Mouse (Mus musculus) limb, embryonic 14.5 days (tissue): ENCODE measurements around the gene Glul. TPM values are rescaled to one million over a fixed set of nuclear protein-coding genes. Genes with fewer than 3 reads are reported as not detected.

Source experiments
- ATAC-seq: fragments of 200-750 bp; cut with Nextera tagmentation; 2 replicates; pipeline ENCODE4 v1.8.0; 2017; ENCODE audit warnings: low read depth, moderate number of reproducible peaks, moderate TSS enrichment; ENCODE audit not compliant: low FRiP score
- DNase-seq: peaks from one replicate; pipeline ENCODE4 v3.0.0-alpha.2; 2015; ENCODE audit warnings: low spot score
- H3K27ac ChIP-seq: fragments of 300-500 bp; sonication (generic); replicated peaks from 2 replicates; pipeline ENCODE4 v1.5.1; 2014; ENCODE audit warnings: low read depth, mild to moderate bottlenecking, low read length, moderate library complexity, mixed read lengths
- H3K27me3 ChIP-seq: fragments of 300-500 bp; sonication (generic); 2 replicates; pipeline ENCODE4 v1.6.1; 2014; ENCODE audit warnings: low read length, mixed read lengths; ENCODE audit not compliant: control insufficient read depth, insufficient read depth
- H3K36me3 ChIP-seq: fragments of 300-500 bp; sonication (generic); 2 replicates; pipeline ENCODE4 v1.6.1; 2014; ENCODE audit warnings: mild to moderate bottlenecking, low read length, moderate library complexity, mixed read lengths; ENCODE audit not compliant: control insufficient read depth, insufficient read depth
- H3K4me1 ChIP-seq: fragments of 300-500 bp; sonication (generic); 2 replicates; pipeline ENCODE4 v1.6.1; 2014; ENCODE audit warnings: antibody characterized with exemption, low read length, mixed read lengths; ENCODE audit not compliant: control insufficient read depth, insufficient read depth
- H3K4me2 ChIP-seq: fragments of 300-500 bp; sonication (generic); replicated peaks from 2 replicates; pipeline ENCODE4 v1.6.1; 2014; ENCODE audit warnings: low read depth, mild to moderate bottlenecking, low read length, moderate library complexity; ENCODE audit not compliant: severe bottlenecking
- H3K4me3 ChIP-seq: fragments of 300-500 bp; sonication (generic); replicated peaks from 2 replicates; pipeline ENCODE4 v1.5.1; 2014; ENCODE audit warnings: low read length
- H3K9ac ChIP-seq: fragments of 300-500 bp; sonication (generic); 2 replicates; pipeline ENCODE4 v1.6.1; 2014; ENCODE audit warnings: mild to moderate bottlenecking, low read depth, low read length, moderate library complexity; ENCODE audit not compliant: severe bottlenecking
- H3K9me3 ChIP-seq: fragments of 300-500 bp; sonication (generic); 2 replicates; pipeline ENCODE4 v1.6.1; 2016; ENCODE audit warnings: low read length; ENCODE audit not compliant: control insufficient read depth
- POLR2A ChIP-seq: fragments of 200-500 bp; IDR thresholded peaks from 2 replicates; pipeline ENCODE4 v1.8.0; 2012; ENCODE audit warnings: inconsistent platforms, mild to moderate bottlenecking, moderate library complexity, borderline replicate concordance; ENCODE audit not compliant: insufficient read depth, insufficient read length; ENCODE audit errors: extremely low read depth
- WGBS: fragments of 180-500 bp; shearing (Covaris S2); extraction: QIAGEN DNeasy Blood & Tissue Kit; methylation state at CpG from one replicate; pipeline ENCODE4 v1.1.7; 2014; 5-methylcytosine and 5-hydroxymethylcytosine counted together
- microRNA-seq: library from miRNA; unstranded; fragments of <30 nt; microRNA quantifications from one replicate; pipeline ENCODE4, GENCODE M21; 2016
- polyA plus RNA-seq, 2 experiments: library from polyadenylated mRNA; depleted of rRNA in 1 of 2; stranded (reverse) in 1 of 2; unstranded in 1 of 2; fragments of >200 nt; fragmentation: Nextera tagmentation in 1 of 2; extraction: Ambion mirVana in 1 of 2; gene quantifications; 2 replicates each; pipeline versions ENCODE4 v1.2.1 to v1.2.3; 2012 to 2014

Gene Glul
- polyA plus RNA-seq, 2 experiments = 88.6 to 94.2 TPM

DNA sequence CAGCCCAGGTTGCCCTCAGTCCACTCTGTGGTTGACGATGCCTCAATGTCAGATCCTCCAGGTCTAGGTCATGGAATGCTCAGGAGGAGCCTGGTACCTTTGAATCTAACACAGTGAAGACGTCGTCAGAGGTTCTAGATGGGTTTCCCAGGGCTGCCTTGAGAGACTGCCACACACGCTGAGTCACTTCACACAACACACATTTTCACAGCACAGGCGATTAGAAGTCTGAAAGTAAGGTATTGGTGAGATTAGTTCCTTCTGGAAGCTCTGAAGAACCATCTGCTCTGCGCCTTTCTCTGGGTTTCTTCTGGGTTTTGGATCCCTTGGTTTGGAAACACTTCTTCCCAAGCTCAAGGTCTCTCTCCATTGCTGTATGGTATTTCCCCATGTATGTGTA is 48.1 kb downstream of the Glul start:
- 91% methylated on average over 6 of the region's 6 CpGs for WGBS
- no peak for DNase-seq
- H3K36me3 ChIP-seq = no peaks in the 10 kb centered on the region
- no peak overlapping the region for H3K9ac ChIP-seq
- no peak overlapping the region for H3K27ac ChIP-seq
- no peaks in the 10 kb centered on the region for H3K4me1 ChIP-seq
- no peak overlapping the region for H3K4me3 ChIP-seq
- TF ChIP-seq POLR2A = no peak
- H3K27me3 ChIP-seq = no peaks in the 10 kb centered on the region
- no peak for ATAC-seq
- H3K9me3 ChIP-seq = no peaks in the 10 kb centered on the region
- H3K4me2 ChIP-seq = no peak overlapping the region

DNA sequence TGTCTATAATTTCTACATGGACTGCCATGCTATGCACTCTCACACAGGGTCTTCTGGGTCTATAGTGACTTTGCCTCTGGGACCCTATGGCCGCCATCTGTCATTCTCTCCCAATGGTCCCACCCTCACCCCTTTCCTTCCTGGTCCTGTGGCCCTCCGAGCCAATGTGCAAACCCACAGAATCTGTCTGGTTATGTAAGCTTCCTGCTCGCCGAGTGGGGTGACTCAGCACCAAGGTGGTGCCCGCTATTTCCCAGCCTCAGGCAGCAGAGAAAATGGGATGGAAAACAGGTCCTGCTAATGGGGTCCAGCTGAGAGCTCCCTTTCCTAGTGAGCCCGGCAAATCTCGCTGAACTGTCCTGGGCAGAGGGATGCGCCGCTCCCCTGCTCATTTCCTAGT is 53.5 kb downstream of the Glul start:
- no peaks in the 10 kb centered on the region for H3K4me1 ChIP-seq
- no peaks in the 10 kb centered on the region for H3K27me3 ChIP-seq
- H3K9me3 ChIP-seq = no peaks in the 10 kb centered on the region
- no peak overlapping the region for H3K27ac ChIP-seq
- no peaks in the 10 kb centered on the region for H3K36me3 ChIP-seq
- DNase-seq (no peak), ATAC-seq (no peak)
- no peak overlapping the region for H3K9ac ChIP-seq
- 72% methylated on average over 9 of the region's 9 CpGs for WGBS
- H3K4me2 ChIP-seq = no peak overlapping the region
- no peak overlapping the region for H3K4me3 ChIP-seq
- no peak for TF ChIP-seq POLR2A

DNA sequence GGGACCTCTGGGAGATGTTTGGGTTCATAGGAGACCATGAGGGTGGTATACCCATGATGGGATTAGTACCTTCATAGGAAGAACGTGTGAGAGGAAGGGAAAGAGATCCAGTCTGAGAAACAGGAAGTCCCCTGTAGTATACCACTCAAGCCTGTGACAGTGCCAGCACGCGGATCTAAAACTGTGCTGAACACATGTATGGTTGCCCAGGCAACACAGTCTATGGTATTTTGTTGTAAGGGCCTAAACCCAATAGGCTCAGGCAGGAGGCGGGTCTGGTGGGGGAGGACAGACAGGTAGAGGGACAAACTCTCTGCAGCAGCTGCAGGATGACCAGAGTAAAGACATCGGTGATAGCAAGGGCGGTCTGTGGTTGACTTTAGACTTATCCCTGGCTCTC is 54.1 kb downstream of the Glul start:
- Histone ChIP-seq H3K4me2 (no peak overlapping the region), H3K4me3 (no peak overlapping the region), H3K27ac (no peak overlapping the region), H3K27me3 (no peaks in the 10 kb centered on the region), H3K4me1 (no peaks in the 10 kb centered on the region), H3K9ac (no peak overlapping the region), H3K36me3 (no peaks in the 10 kb centered on the region), H3K9me3 (no peaks in the 10 kb centered on the region)
- WGBS = 86% methylated on average over 6 of the region's 6 CpGs
- DNase-seq (no peak), ATAC-seq (no peak)
- TF ChIP-seq POLR2A = no peak

DNA sequence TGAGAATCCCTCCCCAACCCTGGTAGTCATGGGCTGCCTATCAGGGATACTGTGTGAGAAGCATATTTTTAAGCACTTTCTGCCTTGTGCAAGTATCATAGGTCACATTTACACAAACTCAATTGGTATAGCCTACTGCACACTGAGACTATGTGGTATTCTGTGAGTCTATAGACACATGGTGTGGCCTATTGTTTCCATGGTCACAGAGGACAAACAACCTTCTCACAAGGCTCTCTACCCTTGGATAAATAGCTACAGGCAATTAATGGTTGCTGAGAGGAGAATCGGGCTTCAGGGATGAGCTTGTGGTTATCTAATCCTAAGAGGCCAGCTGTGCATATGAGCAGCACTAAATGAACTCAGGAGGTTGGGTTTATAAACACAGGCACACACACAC is 58.1 kb downstream of the Glul start:
- WGBS = 53% methylated on average over 1 of the region's 1 CpGs

More for the DNA sequence above, 58.1 kb downstream of the Glul start:
- TF ChIP-seq POLR2A = no peak
- Histone ChIP-seq H3K4me1 (no peaks in the 10 kb centered on the region), H3K27me3 (no peaks in the 10 kb centered on the region), H3K4me2 (no peak overlapping the region), H3K9ac (no peak overlapping the region), H3K9me3 (no peaks in the 10 kb centered on the region), H3K36me3 (no peaks in the 10 kb centered on the region), H3K27ac (no peak overlapping the region), H3K4me3 (no peak overlapping the region)
- no peak for DNase-seq
- no peak for ATAC-seq

Small RNAs within 50 kb of the gene (microRNA-seq; reads per million reads assigned to microRNA genes)
- 13.7 reads per million, percentile 24 among the genes with 10 or more reads in this experiment for gene Mir8114

Other genes starting within 250 kb of the Glul start
- 1.9 and 2.3 TPM in 2 replicates for gene Rgs8, start 246.9 kb upstream of the Glul start, polyA plus RNA-seq (2012; rRNA removed)
- 1.1 and 1.3 TPM in 2 replicates for gene Rgs8, start 246.9 kb upstream of the Glul start, polyA plus RNA-seq (2014; fragmentation: Nextera tagmentation; extraction: Ambion mirVana)
- 21.9 and 22.6 TPM in 2 replicates for gene Rgs16, start 159.6 kb upstream of the Glul start, polyA plus RNA-seq (2012; rRNA removed)
- 6.4 and 8.5 TPM in 2 replicates for gene Rgs16, start 159.6 kb upstream of the Glul start, polyA plus RNA-seq (2014; fragmentation: Nextera tagmentation; extraction: Ambion mirVana)
- gene Rnasel, start 150.5 kb upstream of the Glul start, polyA plus RNA-seq (2012; rRNA removed) = 19.4 and 23.5 TPM in 2 replicates
- gene Rnasel, start 150.5 kb upstream of the Glul start, polyA plus RNA-seq (2014; fragmentation: Nextera tagmentation; extraction: Ambion mirVana) = 10.0 and 14.1 TPM in 2 replicates
- 0.13 and 0.15 TPM in 2 replicates for gene Rgsl1, start 55.8 kb upstream of the Glul start, polyA plus RNA-seq (2012; rRNA removed)
- gene Rgsl1, start 55.8 kb upstream of the Glul start, polyA plus RNA-seq (2014; fragmentation: Nextera tagmentation; extraction: Ambion mirVana) = not detected in 2 replicates
- not detected in 2 replicates for gene Teddm1b, start 25.6 kb upstream of the Glul start, polyA plus RNA-seq (2012; rRNA removed)
- gene Teddm1b, start 25.6 kb upstream of the Glul start, polyA plus RNA-seq (2014; fragmentation: Nextera tagmentation; extraction: Ambion mirVana) = 0.22 and 0.23 TPM in 2 replicates
- not detected in 2 replicates for gene Teddm1a, start 8.2 kb upstream of the Glul start, polyA plus RNA-seq (2012; rRNA removed)
- not detected in 2 replicates for gene Teddm1a, start 8.2 kb upstream of the Glul start, polyA plus RNA-seq (2014; fragmentation: Nextera tagmentation; extraction: Ambion mirVana)
- 0.24 and 0.58 TPM in 2 replicates for gene Teddm2, start 284 bp downstream of the Glul start, polyA plus RNA-seq (2012; rRNA removed)
- gene Teddm2, start 284 bp downstream of the Glul start, polyA plus RNA-seq (2014; fragmentation: Nextera tagmentation; extraction: Ambion mirVana) = 0.54 and 0.62 TPM in 2 replicates